Mouse (Mus musculus): ENCODE measurements around the gene Gm15140.
"Not testable (repeated sequence)": the region's sequence is repeated elsewhere in the genome, so short reads cannot be mapped to it uniquely, and the experiment has no call there.

The Gm15140 gene

GRCm38 (mm10) chrX:154120585-154120984 is at the start of gene Gm15140:
Gm15140 (minus strand) TSS chrX:154120685.
- not testable (repeated sequence) for DNase-seq (ENCODE audit: low spot score)
